Comparison of ENCODE assay signal across 8 mouse cellular contexts in the genomic region with DNA sequence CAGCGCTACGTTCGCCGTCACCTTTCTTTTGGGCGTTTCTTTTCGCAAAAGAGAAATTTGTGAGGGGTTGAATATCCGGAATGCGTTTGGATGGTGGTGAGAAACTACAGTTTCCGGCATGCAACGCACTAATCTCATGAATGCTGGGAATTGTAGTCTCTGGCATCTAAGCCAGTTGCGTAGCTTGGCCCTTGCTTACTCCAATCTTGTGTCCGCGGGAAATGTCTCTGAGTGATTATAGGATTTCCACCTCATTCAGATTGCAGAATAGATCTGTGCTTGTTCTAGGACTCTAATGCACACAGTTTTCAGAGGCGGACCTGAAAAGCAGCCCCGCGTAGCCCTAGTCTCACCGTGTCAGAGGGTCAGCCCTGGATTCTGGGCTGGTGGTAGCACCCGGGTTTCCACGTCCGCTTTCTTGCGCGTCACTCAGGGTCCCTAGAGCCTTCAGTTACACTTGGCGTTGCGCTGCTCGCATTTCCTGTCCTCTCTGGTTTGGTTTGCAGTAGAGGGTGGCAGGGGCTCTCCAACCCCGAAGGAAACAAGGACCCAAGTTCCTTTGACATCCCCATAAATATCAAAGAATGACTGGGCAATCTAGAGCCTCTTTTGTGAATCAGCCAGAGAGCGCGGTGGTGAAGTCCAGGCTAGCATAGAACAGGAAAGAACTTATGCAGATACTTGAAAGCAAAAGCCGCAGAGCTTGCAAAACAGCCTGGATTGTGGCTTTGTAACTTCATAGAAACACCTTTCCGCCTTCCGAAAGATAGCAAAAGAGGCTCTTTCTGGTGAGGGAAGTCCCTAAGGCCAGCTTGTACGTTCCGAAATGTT. TPM values are rescaled to one million over a fixed set of nuclear protein-coding genes. Genes with fewer than 3 reads are reported as not detected.
DNase-seq lines count a peak whose midpoint lies in the region; ATAC-seq lines count a peak whose summit lies in the region.

No protein-coding gene starts in this region.

- no peaks in the 10 kb centered on the region for H3K27me3 ChIP-seq in forebrain, embryonic 12.5 days
- H3K27me3 ChIP-seq in limb, embryonic 15.5 days: no peaks in the 10 kb centered on the region
- no peaks in the 10 kb centered on the region for H3K27me3 ChIP-seq in midbrain, embryonic 15.5 days (replicated peaks)

- H3K9me3 ChIP-seq in forebrain, embryonic 12.5 days: no peaks in the 10 kb centered on the region
- no peaks in the 10 kb centered on the region for H3K9me3 ChIP-seq in limb, embryonic 15.5 days
- no peaks in the 10 kb centered on the region for H3K9me3 ChIP-seq in midbrain, embryonic 15.5 days

- H3K9ac ChIP-seq in forebrain, embryonic 12.5 days: peak overlapping the region; percentile 62
- peak overlapping the region; percentile 66 for H3K9ac ChIP-seq in limb, embryonic 15.5 days
- H3K9ac ChIP-seq in midbrain, embryonic 15.5 days: peak overlapping the region; percentile 51

- peak; percentile 89 for DNase-seq in kidney, adult 18-20 months
- DNase-seq in kidney, adult 11 months: no peak
- DNase-seq in adrenal gland, postnatal 25 days: peak; percentile 66
- peak; percentile 81 to 88 for DNase-seq in spleen, postnatal 36 days (ENCODE audit: low spot score in 2 of 2)

- H3K4me3 ChIP-seq in forebrain, embryonic 12.5 days (replicated peaks): peak overlapping the region; percentile 87
- H3K4me3 ChIP-seq in limb, embryonic 15.5 days: peak overlapping the region; percentile 92
- H3K4me3 ChIP-seq in midbrain, embryonic 15.5 days: peak overlapping the region; percentile 71

- H3K4me2 ChIP-seq in forebrain, embryonic 12.5 days: peak overlapping the region; percentile 68
- peak overlapping the region; percentile 70 for H3K4me2 ChIP-seq in limb, embryonic 15.5 days
- peak overlapping the region; percentile 67 for H3K4me2 ChIP-seq in midbrain, embryonic 15.5 days

- peak; percentile 88 for ATAC-seq in forebrain, embryonic 12.5 days (ENCODE audit: low FRiP score)
- peak; percentile 73 to 81 for ATAC-seq in hematopoietic stem cell, adult 5-6 weeks (replicated peaks in 1 of 2; ENCODE audit: insufficient read depth in 1 of 2, low FRiP score in 2 of 2, low TSS enrichment in 1 of 2, low read depth in 1 of 2, poor library complexity in 2 of 2, severe bottlenecking in 2 of 2)
- ATAC-seq in limb, embryonic 15.5 days (ENCODE audit: insufficient number of reproducible peaks, low FRiP score, low TSS enrichment, low read depth): peak; percentile 88
- peak; percentile 93 for ATAC-seq in midbrain, embryonic 15.5 days (replicated peaks)

- peak overlapping the region; percentile 94 for H3K27ac ChIP-seq in forebrain, embryonic 12.5 days
- H3K27ac ChIP-seq in limb, embryonic 15.5 days: peak overlapping the region; percentile 97
- H3K27ac ChIP-seq in midbrain, embryonic 15.5 days: peak overlapping the region; percentile 93

- H3K4me1 ChIP-seq in forebrain, embryonic 12.5 days: peaks cover 39% of the 10 kb centered on the region
- peaks cover 31% of the 10 kb centered on the region for H3K4me1 ChIP-seq in limb, embryonic 15.5 days
- H3K4me1 ChIP-seq in midbrain, embryonic 15.5 days: peaks cover 37% of the 10 kb centered on the region

- WGBS in forebrain, embryonic 12.5 days: 5% methylated on average over 33 of the region's 33 CpGs
- WGBS in limb, embryonic 15.5 days: 4% methylated on average over 33 of the region's 33 CpGs
- WGBS in midbrain, embryonic 15.5 days: 4% methylated on average over 33 of the region's 33 CpGs

- peaks cover 22% of the 10 kb centered on the region for H3K36me3 ChIP-seq in forebrain, embryonic 12.5 days (replicated peaks)
- peaks cover 17% of the 10 kb centered on the region for H3K36me3 ChIP-seq in limb, embryonic 15.5 days
- peaks cover 15% of the 10 kb centered on the region; the same call in 1 of the 2 replicates for H3K36me3 ChIP-seq in midbrain, embryonic 15.5 days (replicated peaks)

RNA-seq across cellular contexts. Expression of a gene that starts 0.5 kb away (rescaled TPM):
- 3.3 and 3.5 TPM in 2 replicates for total RNA-seq in adrenal gland, postnatal 25 days (2021)
- polyA plus RNA-seq in forebrain, embryonic 12.5 days (2016; fragmentation: Nextera tagmentation; extraction: Ambion mirVana): 2.9 and 3.0 TPM in 2 replicates
- total RNA-seq in hematopoietic stem cell, adult 5-6 weeks (2017): 1.7 and 3.0 TPM in 2 replicates
- 0.69 and 0.98 TPM in 2 replicates for polyA plus RNA-seq in limb, embryonic 15.5 days (2015; fragmentation: Nextera tagmentation; extraction: Ambion mirVana)
- polyA plus RNA-seq in midbrain, embryonic 15.5 days (2015; fragmentation: Nextera tagmentation; extraction: Ambion mirVana): 2.1 and 2.4 TPM in 2 replicates

RNA-seq across cellular contexts. Expression of a gene that starts 0.8 kb away (rescaled TPM):
- total RNA-seq in adrenal gland, postnatal 25 days (2021): 563 and 663 TPM in 2 replicates
- 468 and 481 TPM in 2 replicates for polyA plus RNA-seq in forebrain, embryonic 12.5 days (2016; fragmentation: Nextera tagmentation; extraction: Ambion mirVana)
- total RNA-seq in hematopoietic stem cell, adult 5-6 weeks (2017): 518 and 623 TPM in 2 replicates
- 622 and 662 TPM in 2 replicates for polyA plus RNA-seq in limb, embryonic 15.5 days (2015; fragmentation: Nextera tagmentation; extraction: Ambion mirVana)
- 297 and 302 TPM in 2 replicates for polyA plus RNA-seq in midbrain, embryonic 15.5 days (2015; fragmentation: Nextera tagmentation; extraction: Ambion mirVana)

RNA-seq across cellular contexts. Expression of a gene that starts 57.6 kb away (rescaled TPM):
- 9.5 and 10.1 TPM in 2 replicates for total RNA-seq in adrenal gland, postnatal 25 days (2021)
- not detected in 2 replicates for polyA plus RNA-seq in forebrain, embryonic 12.5 days (2016; fragmentation: Nextera tagmentation; extraction: Ambion mirVana)
- 3.1 TPM in 1 of 2 replicates, not detected in the other for total RNA-seq in hematopoietic stem cell, adult 5-6 weeks (2017)
- polyA plus RNA-seq in limb, embryonic 15.5 days (2015; fragmentation: Nextera tagmentation; extraction: Ambion mirVana): not detected in 2 replicates
- polyA plus RNA-seq in midbrain, embryonic 15.5 days (2015; fragmentation: Nextera tagmentation; extraction: Ambion mirVana): not detected in 2 replicates
